Mouse (Mus musculus) lung, postnatal 14 days (tissue): Measurements from ENCODE around the gene Nab2.

Source experiments
- DNase-seq: peaks from one replicate; pipeline ENCODE4 v3.0.0; 2021

Nab2 gene

GRCm38 (mm10) chr10:127614236-127615033, 53.9 kb downstream of the Nab2 start:
- no peak for DNase-seq

DNA sequence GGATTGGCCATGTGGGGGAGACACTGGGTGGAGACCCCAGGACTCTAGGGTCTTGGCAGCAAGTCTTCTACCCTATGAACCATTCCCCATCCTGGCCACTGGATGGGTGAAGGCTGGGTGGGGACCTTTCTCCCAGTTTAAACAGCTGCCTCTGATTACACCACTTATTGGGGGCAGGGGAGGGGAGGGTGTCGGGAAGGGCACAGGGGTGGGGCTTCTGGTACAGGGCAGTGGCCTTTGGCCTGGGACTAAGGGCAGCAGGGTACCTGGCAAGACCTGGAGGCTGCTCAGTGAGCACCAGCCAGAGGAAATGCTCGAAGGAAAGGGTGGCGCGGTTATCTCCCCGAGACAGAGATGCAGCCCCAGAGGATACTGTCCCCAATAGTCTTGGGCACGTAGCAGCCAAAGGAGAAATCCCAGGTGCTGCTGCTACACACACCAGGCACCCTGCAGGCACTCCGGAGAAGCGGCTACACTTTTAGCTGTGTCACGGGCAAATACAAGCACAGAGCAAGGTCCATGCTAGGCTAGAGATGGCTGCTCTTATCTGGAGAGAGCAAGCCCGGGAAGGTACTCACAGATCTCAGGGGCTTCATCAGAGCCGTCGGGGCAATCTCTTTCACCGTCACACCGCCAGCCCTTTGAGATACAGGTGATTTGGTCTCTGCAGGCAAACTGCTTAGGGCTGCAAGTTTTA, 56.1 kb downstream of the Nab2 start:
- DNase-seq, result no peak
